Mouse (Mus musculus): ENCODE results near the gene Fcrl5.
"Not testable (repeated sequence)": the region's sequence is repeated elsewhere in the genome, so short reads cannot be mapped to it uniquely, and the experiment has no call there.

DNA sequence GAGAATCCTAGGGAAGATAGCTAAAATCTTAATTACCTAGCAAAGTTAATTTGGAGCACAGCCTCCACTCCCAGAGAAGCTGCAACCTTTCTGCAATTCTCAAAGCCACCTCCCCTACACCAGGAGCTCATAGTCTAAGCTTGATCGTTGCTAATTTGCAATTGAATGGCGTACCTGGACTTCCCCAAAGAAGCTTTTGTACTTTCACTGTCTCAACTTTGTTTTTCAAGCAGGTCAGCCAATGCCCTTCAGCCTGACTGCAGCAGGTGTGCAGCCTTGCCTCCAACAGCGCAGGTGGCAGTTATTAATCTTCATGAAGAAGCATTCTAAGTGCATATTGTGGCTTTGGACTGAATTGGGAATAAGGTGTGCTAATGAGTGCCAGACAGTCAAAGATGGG is 42.4 kb downstream of the Fcrl5 start:
- TF ChIP-seq USF1 (IDR thresholded peaks at IDR 0.05; ENCODE audit: low read depth, low read length); EP300 (IDR thresholded peaks at IDR 0.05; ENCODE audit: low read length); CTCF (conservative IDR thresholded peaks at IDR 0.05 in 1 of 2, IDR thresholded peaks at IDR 0.05 in 1 of 2; ENCODE audit: low read depth in 2 of 2, low read length in 2 of 2); SIN3A (IDR thresholded peaks at IDR 0.05; ENCODE audit: low read length); ETS1 (conservative IDR thresholded peaks at IDR 0.05; ENCODE audit: low read depth, low read length): not testable (repeated sequence)

Measured in CH12.LX (cell line).